Mouse (Mus musculus) bone marrow, adult 2 months (tissue): ENCODE results near the gene Mccc2. TPM values are rescaled to one million over a fixed set of nuclear protein-coding genes. Genes with fewer than 3 reads are reported as not detected.
A peak's percentile ranks its signal among the peaks of the same experiment; 100 is the strongest.

Experiments
- H3K27ac ChIP-seq: fragments of 200-500 bp; 2 replicates; pipeline ENCODE4 v1.5.1; 2012; ENCODE audit warnings: low read depth, mild to moderate bottlenecking, control low read depth, inconsistent platforms, low read length; ENCODE audit not compliant: control insufficient read depth, poor library complexity, insufficient read depth
- H3K4me1 ChIP-seq: fragments of 200-500 bp; 2 replicates; pipeline ENCODE4 v1.6.1; 2011; ENCODE audit warnings: low read length; ENCODE audit not compliant: control insufficient read depth, insufficient read depth
- H3K4me3 ChIP-seq: fragments of 200-500 bp; replicated peaks from 2 replicates; pipeline ENCODE3; 2011; ENCODE audit warnings: mild to moderate bottlenecking, low read depth, low read length, control low read depth; ENCODE audit not compliant: control insufficient read depth
- CTCF ChIP-seq: fragments of 200-500 bp; IDR thresholded peaks from 2 replicates; pipeline ENCODE4 v1.5.1; 2011; ENCODE audit warnings: low read length, control low read depth; ENCODE audit not compliant: control insufficient read depth, insufficient read depth
- POLR2A ChIP-seq: fragments of 200-500 bp; IDR thresholded peaks from 2 replicates; pipeline ENCODE4 v1.6.1; 2011; ENCODE audit warnings: low read depth, mild to moderate bottlenecking, control low read depth, low read length, borderline replicate concordance; ENCODE audit not compliant: control insufficient read depth
- WGBS: fragments of 180-500 bp; shearing (Covaris S2); methylation state at CpG from one replicate; pipeline ENCODE4 v1.1.7; 2018; 5-methylcytosine and 5-hydroxymethylcytosine counted together
- polyA plus RNA-seq: library from polyadenylated mRNA; stranded (reverse); fragments of >200 nt; gene quantifications from 2 replicates; pipeline ENCODE4 v1.2.4, GENCODE M21; 2011; ENCODE audit warnings: low replicate concordance; ENCODE audit not compliant: missing spikeins, insufficient read depth, insufficient read length

Mccc2 gene
- polyA plus RNA-seq, 1 experiment, result 3.0 TPM

DNA sequence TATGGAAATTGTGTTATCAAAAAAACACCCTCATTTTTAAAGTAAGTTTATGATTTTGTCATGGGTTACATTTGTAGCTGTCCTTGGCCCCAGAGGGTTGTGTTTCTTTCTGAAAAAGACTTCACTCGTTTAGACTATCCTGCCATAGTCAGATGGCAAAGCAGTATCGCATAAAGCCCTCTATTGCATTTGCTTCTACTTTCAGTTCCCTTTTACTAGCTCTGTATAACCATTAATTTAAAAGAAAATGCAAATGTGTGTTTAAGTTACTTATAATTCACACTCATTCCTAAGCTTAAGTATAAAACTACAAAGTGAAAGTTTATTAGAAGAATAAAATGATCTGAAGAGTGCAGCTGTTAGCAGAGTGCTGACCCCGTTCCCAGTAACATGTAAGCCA lies 16.4 kb downstream of the Mccc2 start:
- Histone ChIP-seq H3K4me3 (no peak overlapping the region), H3K27ac (no peak overlapping the region), H3K4me1 (no peaks in the 10 kb centered on the region)
- TF ChIP-seq POLR2A, result no peak
- no peak for TF ChIP-seq CTCF
- WGBS, result 58% methylated on average over 3 of the region's 3 CpGs

DNA sequence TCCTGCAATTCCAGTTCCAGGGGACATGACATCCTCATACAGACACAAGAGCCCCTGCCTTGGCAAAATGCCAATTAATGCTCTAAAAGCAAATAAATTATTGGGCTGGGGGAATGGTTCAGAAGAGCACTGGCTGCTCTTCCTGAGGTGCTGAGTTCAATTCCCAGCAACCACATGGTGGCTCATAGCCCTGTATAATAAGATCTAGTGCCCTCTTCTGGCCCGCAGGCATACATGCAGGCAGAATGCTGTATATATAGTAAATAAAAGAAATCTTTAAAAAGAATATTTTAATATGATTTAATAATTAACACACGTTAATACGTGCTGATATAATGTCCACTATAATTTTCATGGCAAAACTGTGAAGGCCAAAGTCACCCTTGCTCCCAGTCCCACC lies 17.3 kb downstream of the Mccc2 start:
- no peak for TF ChIP-seq POLR2A
- TF ChIP-seq CTCF, result 0 out of 2 replicates have a peak, but pooled peaks have one; percentile 2
- no peaks in the 10 kb centered on the region for H3K4me1 ChIP-seq
- no peak overlapping the region for H3K4me3 ChIP-seq
- H3K27ac ChIP-seq, result no peak overlapping the region
- 86% methylated on average over 3 of the region's 3 CpGs for WGBS

DNA sequence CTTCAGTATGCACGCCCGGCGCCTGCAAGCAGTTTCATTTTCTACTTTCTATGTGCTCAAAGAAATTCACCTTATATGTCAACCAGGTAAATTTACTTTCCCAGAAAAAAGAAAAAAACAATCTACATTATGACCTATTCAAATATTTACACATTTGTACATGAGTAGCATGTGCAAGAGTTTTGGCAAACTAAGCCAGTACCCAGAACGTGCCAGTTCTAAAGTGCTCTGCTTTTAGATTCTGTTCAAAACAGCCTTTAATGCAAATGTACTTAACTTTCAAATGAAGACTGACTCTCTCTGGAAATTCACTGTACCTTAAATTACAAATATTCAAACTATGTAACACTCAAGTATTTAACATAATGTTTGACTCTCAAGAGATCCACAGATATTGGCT lies 25.8 kb downstream of the Mccc2 start:
- Histone ChIP-seq H3K27ac (no peak overlapping the region), H3K4me1 (no peaks in the 10 kb centered on the region), H3K4me3 (no peak overlapping the region)
- TF ChIP-seq POLR2A, result no peak
- TF ChIP-seq CTCF, result no peak
- WGBS, result 84% methylated on average over 4 of the region's 4 CpGs

DNA sequence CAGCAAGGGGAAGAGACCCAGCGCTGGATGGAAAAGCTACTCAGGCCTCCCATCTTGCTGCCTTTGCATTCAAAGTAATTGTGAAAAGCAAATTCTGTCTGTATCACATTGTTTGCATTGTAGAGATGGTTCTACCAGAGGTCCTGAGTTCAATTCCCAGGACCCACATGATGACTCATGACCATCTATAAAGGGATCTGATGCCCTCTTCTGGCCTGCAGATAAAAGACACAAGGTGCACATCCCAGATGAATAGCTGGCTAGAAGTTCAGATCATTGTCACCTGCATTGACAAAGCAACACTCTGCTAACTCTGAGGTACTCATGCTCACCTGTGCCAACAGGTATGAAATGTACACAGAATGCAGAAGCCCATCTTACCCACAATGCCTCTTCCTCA lies 32.1 kb downstream of the Mccc2 start:
- no peak overlapping the region for H3K4me3 ChIP-seq
- 97% methylated on average over 1 of the region's 1 CpGs for WGBS
- TF ChIP-seq POLR2A, result no peak
- no peaks in the 10 kb centered on the region for H3K4me1 ChIP-seq
- H3K27ac ChIP-seq, result no peak overlapping the region

DNA sequence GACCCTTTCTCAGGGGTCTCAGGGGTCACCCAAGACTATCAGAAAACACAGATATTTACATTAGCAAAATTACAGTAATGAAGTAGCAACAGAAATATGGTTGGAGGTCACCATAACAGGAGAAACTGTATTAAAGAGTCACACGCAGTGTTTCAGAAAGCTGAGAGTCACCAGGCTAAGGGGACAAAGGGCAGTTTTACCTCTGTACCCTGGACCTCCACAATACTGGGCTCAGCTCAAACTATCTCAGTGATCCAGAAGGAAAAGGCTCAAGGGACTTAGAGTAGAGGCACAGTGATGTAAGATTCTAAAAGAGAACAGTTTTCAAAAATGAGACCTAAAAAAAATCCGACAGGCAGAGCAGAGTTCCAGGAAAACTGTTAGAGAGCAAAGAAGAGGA lies 36.0 kb downstream of the Mccc2 start:
- no peaks in the 10 kb centered on the region for H3K4me1 ChIP-seq
- H3K27ac ChIP-seq, result no peak overlapping the region
- WGBS, result 77% methylated on average over 2 of the region's 2 CpGs
- no peak overlapping the region for H3K4me3 ChIP-seq
- TF ChIP-seq CTCF, result no peak
- no peak for TF ChIP-seq POLR2A

DNA sequence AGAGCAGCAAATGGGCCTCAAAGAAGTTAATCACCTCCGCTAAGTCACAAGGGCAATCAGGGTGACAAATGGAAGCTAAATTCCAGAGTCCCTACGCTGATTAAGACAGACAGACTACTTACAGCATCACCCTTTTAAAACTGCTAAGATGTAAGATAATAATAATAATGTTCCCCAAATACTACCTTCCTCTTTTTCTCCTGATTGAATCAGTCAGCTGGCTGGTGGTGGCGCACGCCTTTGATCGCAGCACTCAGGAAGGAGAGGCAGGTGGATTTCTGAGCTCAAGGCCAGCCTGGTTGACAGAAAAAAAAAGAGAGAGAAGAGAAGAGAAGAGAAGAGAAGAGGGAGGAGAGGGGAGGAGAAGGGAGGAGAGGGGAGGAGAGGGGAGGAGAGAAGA lies 45.4 kb downstream of the Mccc2 start:
- 64% methylated on average over 5 of the region's 5 CpGs for WGBS
- H3K4me3 ChIP-seq, result no peak overlapping the region
- H3K27ac ChIP-seq, result no peak overlapping the region
- no peak for TF ChIP-seq CTCF
- no peaks in the 10 kb centered on the region; the same call in 1 of the 2 replicates for H3K4me1 ChIP-seq

DNA sequence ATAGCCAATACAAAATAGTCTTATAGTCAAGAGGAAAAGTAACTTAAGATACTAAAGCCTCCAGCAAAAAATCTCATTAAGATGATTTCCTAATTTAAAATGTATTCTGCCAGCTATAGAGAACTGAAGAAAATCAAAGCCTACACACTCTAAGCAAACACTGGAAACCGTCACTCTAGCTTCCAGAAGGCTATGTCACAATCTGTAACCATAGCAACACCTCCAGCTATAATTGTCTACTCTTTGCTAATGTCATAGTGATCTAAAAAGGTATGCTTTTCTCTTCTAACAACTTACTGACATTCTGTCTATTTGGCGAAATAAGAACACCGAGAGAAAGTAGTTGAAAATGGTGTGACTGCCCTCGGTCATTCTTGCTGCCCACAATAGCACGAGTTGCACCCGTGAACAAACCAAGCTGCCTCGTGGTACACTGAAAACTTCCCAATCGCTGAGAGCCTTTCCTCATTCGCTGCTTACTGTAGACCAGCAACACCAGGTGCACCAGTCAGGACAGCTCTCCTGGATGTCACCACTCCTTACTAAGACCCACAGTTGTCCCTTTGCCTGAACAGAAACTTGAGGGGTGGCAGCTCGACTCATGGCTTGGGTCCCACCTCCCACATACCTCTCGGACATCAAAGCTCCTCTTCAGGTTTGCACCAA lies 48.3 kb downstream of the Mccc2 start:
- 77% methylated on average over 11 of the region's 11 CpGs for WGBS
- no peak for TF ChIP-seq POLR2A
- no peak for TF ChIP-seq CTCF
- H3K4me3 ChIP-seq, result no peak overlapping the region
- no peak overlapping the region for H3K27ac ChIP-seq
- H3K4me1 ChIP-seq, result no peaks in the 10 kb centered on the region; the same call in 1 of the 2 replicates

DNA sequence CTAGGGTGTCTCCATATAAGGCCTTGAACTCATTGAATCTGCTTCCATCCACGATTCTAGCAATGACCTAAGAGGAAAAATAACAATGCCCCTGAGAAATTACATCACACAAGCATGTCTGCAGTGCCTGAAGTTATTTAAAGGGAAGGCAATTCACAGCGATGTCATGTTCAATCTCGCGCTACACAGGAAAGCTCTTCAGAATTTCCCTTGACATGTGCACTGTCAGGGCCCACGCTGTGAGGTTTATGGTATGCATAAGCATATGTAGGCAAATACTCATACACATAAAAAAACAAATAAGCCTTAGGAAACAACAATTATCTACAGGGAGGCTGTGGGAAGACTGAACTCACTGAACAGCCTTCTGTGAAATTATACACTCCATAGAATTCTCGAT lies 51.6 kb downstream of the Mccc2 start:
- no peak overlapping the region for H3K27ac ChIP-seq
- no peak overlapping the region for H3K4me3 ChIP-seq
- TF ChIP-seq CTCF (no peak), POLR2A (no peak)
- H3K4me1 ChIP-seq, result no peaks in the 10 kb centered on the region
- 82% methylated on average over 6 of the region's 6 CpGs for WGBS

DNA sequence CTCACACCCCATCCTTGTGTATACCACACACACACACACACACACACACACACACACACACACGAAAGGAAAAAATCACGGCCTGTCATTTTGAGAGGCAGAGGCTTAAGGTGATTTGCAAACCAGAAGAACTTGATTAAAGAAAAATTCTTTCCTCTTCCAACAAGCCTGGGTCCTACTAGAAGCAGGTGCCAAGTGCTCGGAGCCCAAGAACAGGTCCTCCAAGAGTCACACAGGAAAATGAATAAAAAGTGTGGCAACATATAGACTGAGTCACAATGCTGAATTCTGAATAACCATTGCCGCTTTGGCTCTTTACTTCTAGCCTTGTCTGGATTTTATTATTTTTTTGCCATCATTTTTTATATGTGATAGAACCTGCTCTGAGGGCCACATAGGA lies 53.8 kb downstream of the Mccc2 start:
- H3K4me3 ChIP-seq, result no peak overlapping the region
- no peaks in the 10 kb centered on the region for H3K4me1 ChIP-seq
- no peak overlapping the region for H3K27ac ChIP-seq
- WGBS, result 83% methylated on average over 4 of the region's 4 CpGs
- TF ChIP-seq POLR2A (no peak), CTCF (no peak)
